Mouse (Mus musculus) sigmoid colon, adult 10 weeks (tissue): ENCODE results near the gene Cox14. TPM values are rescaled to one million over a fixed set of nuclear protein-coding genes. Genes with fewer than 3 reads are reported as not detected.

Source experiments
- polyA plus RNA-seq: library from polyadenylated mRNA; stranded (reverse); fragments of 350-450 nt; fragmentation: Illumina TruSeq; extraction: RNeasy Lipid Tissue Mini Kit (QIAGEN cat#74804); gene quantifications from one replicate; pipeline ENCODE4 v1.2.3, GENCODE M21; 2014; ENCODE audit warnings: low read depth, low replicate concordance

The Cox14 gene
- polyA plus RNA-seq, result 31.6 TPM

GRCm38 (mm10) chr15:99725341-99726155 is at the start of gene Cox14:
Gene Cox14 (plus strand): TSS chr15:99725618.

GRCm38 (mm10) chr15:99701999-99702900 is 23.2 kb upstream of the Cox14 start, which contains the start of gene Smarcd1:
Gene Smarcd1 (plus strand): TSS chr15:99702129.

GRCm38 (mm10) chr15:99705440-99706048 is 19.9 kb upstream of the Cox14 start, which contains the start of gene Gm17349:
Gene Gm17349 (minus strand): TSS chr15:99705490.

GRCm38 (mm10) chr15:99717386-99718334 is 7.8 kb upstream of the Cox14 start, which contains the start of gene Gpd1:
Gene Gpd1 (plus strand): TSS chr15:99717515.

GRCm38 (mm10) chr15:99772881-99772924 is 47.3 kb downstream of the Cox14 start, which contains the start of gene Cers5:
Gene Cers5 (minus strand): TSS chr15:99772885.

Other genes starting within 250 kb of the Cox14 start
- gene Faim2, start 197.5 kb upstream of the Cox14 start, polyA plus RNA-seq, result 0.28 TPM
- not detected for gene Aqp2, start 146.6 kb upstream of the Cox14 start, polyA plus RNA-seq
- not detected for gene Aqp5, start 134.8 kb upstream of the Cox14 start, polyA plus RNA-seq
- not detected for gene Aqp6, start 124.2 kb upstream of the Cox14 start, polyA plus RNA-seq
- gene Racgap1, start 74.0 kb upstream of the Cox14 start, polyA plus RNA-seq, result 11.0 TPM
- gene Asic1, start 55.2 kb upstream of the Cox14 start, polyA plus RNA-seq, result not detected
- 6.2 TPM for gene Smarcd1, start 23.5 kb upstream of the Cox14 start, polyA plus RNA-seq
- gene Gm17349, start 20.1 kb upstream of the Cox14 start, polyA plus RNA-seq, result not detected
- gene Gpd1, start 8.1 kb upstream of the Cox14 start, polyA plus RNA-seq, result 0.66 TPM
- 62.7 TPM for gene Cers5, start 47.3 kb downstream of the Cox14 start, polyA plus RNA-seq
- 205 TPM for gene Lima1, start 149.8 kb downstream of the Cox14 start, polyA plus RNA-seq
- gene Fam186a, start 241.4 kb downstream of the Cox14 start, polyA plus RNA-seq, result not detected
- 122 TPM for gene Larp4, start 244.4 kb downstream of the Cox14 start, polyA plus RNA-seq